Mouse (Mus musculus): ENCODE data around the gene Zfp410.

DNA sequence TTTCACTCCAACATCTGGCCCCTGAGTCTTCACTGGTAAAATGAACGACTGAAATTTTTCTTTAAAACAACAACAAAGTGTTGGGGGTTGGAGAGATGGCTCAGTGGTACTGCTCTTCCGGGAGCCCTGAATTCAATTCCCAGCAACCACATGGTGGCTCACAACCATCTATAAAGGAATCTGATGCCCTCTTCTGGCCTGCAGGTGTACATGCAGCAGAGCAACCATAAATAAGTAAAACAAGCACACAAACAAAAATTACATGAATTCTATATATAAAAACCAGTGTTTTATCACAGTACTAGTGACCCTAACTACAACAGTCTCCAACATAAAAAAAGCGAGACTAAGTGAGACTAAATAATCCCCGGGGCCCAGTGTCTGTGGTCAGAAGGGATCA, 39.9 kb upstream of the Zfp410 start:
- TF ChIP-seq POLR2A (IDR thresholded peaks at IDR 0.05; ENCODE audit: borderline replicate concordance, extremely low read depth, insufficient read depth, insufficient read length, poor library complexity, severe bottlenecking) (no peak), CTCF (IDR thresholded peaks at IDR 0.05; ENCODE audit: borderline replicate concordance, extremely low read depth, insufficient read depth, insufficient read length) (no peak)

Data from brain, embryonic 14.5 days (tissue).